Mouse (Mus musculus) urinary bladder, adult 2 months (tissue): ENCODE data around the gene Catip. TPM values are rescaled to one million over a fixed set of nuclear protein-coding genes. Genes with fewer than 3 reads are reported as not detected.

Experiments
- DNase-seq: peaks from one replicate; pipeline ENCODE4 v3.0.0; 2022; ENCODE audit warnings: low spot score
- polyA plus RNA-seq: library from polyadenylated mRNA; depleted of rRNA; stranded (reverse); fragments of >200 nt; gene quantifications from 2 replicates; pipeline ENCODE4 v1.2.3, GENCODE M21; 2012; rRNA removed

Gene Catip
- polyA plus RNA-seq, 1 experiment = 2.7 TPM

DNA sequence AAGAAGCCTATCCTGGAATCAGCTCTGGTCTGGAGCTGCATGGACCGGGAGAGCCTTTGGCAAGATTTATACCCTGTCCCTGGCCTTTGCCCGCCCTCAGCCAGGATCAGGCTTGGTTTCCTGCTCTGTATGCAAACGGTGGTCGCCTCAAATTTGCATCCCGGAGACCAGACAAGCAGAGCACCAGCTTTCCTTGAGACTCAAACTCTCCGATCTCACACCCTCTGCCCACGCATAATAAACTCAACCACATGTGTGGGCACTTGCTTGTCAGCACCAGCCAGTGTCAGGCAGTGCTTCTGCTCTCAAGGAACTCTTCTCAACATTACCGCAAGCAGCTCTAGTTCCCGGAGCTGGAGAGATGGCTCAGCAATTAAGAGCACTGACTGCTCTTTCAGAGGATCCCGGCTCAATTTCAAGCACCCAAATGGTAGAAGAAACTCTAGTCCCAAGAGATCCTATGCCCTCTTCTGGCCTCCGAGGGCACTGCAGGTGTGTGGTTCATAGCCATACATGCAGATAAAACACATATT lies 36.1 kb downstream of the Catip start:
- no peak for DNase-seq

DNA sequence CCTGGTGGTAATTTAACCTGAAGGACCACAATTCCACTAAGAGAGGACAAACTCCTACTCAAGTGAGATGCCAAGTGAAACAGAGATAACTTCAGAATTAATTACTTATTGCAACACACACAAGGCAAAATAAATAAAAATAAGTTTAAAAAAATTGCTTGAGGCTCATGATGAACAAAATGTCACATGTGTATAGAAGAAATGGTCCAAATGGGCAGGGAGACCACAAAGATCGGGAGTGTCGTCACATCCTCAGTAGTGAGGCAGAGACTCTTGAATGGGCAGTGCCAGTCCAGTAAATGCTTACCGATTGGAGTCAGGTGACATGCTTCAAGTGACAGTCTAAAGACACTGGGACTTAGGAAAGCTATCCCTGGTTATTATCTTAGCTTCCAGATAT lies 38.6 kb downstream of the Catip start:
- no peak for DNase-seq

GRCm38 (mm10) chr1:74401015-74401702 lies 39.3 kb downstream of the Catip start:
- DNase-seq = no peak

GRCm38 (mm10) chr1:74404206-74404605 lies 42.3 kb downstream of the Catip start:
- no peak for DNase-seq

- no peak for DNase-seq
Measured at GRCm38 (mm10) chr1:74408589-74409504, 46.9 kb downstream of the Catip start, which contains the start of gene Vil1. Gene Vil1, plus strand, starts transcription at chr1:74409376.

DNA sequence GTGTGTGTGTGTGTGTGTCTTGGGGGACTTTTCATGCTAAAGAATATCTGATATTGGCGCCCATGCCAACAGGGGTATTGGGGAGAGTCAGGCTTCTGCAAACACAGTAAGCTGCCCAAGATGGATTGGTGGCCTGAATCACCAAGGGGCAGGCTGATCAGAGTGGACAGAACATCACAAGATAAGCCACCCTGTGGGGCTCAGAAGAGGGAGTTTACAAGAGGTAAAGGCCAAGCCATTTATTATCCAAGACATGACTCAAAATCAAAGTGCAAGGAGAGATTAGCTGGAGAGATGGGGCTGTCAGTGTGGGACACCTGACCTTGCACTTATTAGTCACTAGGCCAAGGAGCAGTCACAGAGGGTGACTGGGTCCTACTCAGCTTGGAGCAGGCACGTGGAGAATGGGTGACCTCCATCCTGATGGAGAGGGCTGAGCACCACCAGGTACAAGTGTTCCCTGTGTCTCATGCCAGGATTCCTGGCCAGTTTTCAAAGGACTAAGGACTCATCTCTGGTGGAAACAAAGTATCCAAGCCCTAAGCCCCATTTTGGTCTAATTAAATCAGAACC lies 49.9 kb downstream of the Catip start:
- no peak for DNase-seq

GRCm38 (mm10) chr1:74412711-74413110 lies 50.8 kb downstream of the Catip start:
- DNase-seq = no peak

GRCm38 (mm10) chr1:74415143-74415542 lies 53.2 kb downstream of the Catip start:
- no peak for DNase-seq

Other genes with a start within 250 kb of the Catip start
- gene Tns1, start 237.7 kb upstream of the Catip start, polyA plus RNA-seq = 192 and 408 TPM in 2 replicates
- gene Rufy4, start 236.6 kb upstream of the Catip start, polyA plus RNA-seq = 1.2 TPM in 2 replicates
- gene Cxcr2, start 208.1 kb upstream of the Catip start, polyA plus RNA-seq = 0.03 TPM in 2 replicates
- gene Cxcr1, start 167.5 kb upstream of the Catip start, polyA plus RNA-seq = not detected in 2 replicates
- 372 and 394 TPM in 2 replicates for gene Arpc2, start 126.0 kb upstream of the Catip start, polyA plus RNA-seq
- 1.6 TPM in 2 replicates for gene Gpbar1, start 83.6 kb upstream of the Catip start, polyA plus RNA-seq
- gene Aamp, start 77.4 kb upstream of the Catip start, polyA plus RNA-seq = 131 and 137 TPM in 2 replicates
- 60.6 and 61.9 TPM in 2 replicates for gene Pnkd, start 77.2 kb upstream of the Catip start, polyA plus RNA-seq
- gene Tmbim1, start 56.5 kb upstream of the Catip start, polyA plus RNA-seq = 91.2 and 120 TPM in 2 replicates
- gene Slc11a1, start 13.1 kb downstream of the Catip start, polyA plus RNA-seq = 13.2 and 16.5 TPM in 2 replicates
- gene Ctdsp1, start 29.4 kb downstream of the Catip start, polyA plus RNA-seq = 93.7 and 117 TPM in 2 replicates
- gene Vil1, start 47.3 kb downstream of the Catip start, polyA plus RNA-seq = 0.07 and 0.10 TPM in 2 replicates
- 21.0 and 24.0 TPM in 2 replicates for gene Cnot9, start 143.9 kb downstream of the Catip start, polyA plus RNA-seq
- 0.30 and 0.47 TPM in 2 replicates for gene Plcd4, start 180.8 kb downstream of the Catip start, polyA plus RNA-seq
- 5.8 and 6.5 TPM in 2 replicates for gene Usp37, start 182.2 kb downstream of the Catip start, polyA plus RNA-seq
- gene Zfp142, start 226.1 kb downstream of the Catip start, polyA plus RNA-seq = 9.5 and 11.2 TPM in 2 replicates
- 19.5 and 21.9 TPM in 2 replicates for gene Bcs1l, start 226.2 kb downstream of the Catip start, polyA plus RNA-seq
- 64.5 and 82.9 TPM in 2 replicates for gene Rnf25, start 239.3 kb downstream of the Catip start, polyA plus RNA-seq
- gene Stk36, start 239.3 kb downstream of the Catip start, polyA plus RNA-seq = 1.8 and 2.1 TPM in 2 replicates